Mouse (Mus musculus) G1E-ER4 (cell line): Measurements from ENCODE around the gene Bbs9. TPM values are rescaled to one million over a fixed set of nuclear protein-coding genes. Genes with fewer than 3 reads are reported as not detected.

Experiments used
- GATA1 ChIP-seq: IDR thresholded peaks from one replicate; pipeline ENCODE4 v1.8.0; 2012; ENCODE audit warnings: low read length, inconsistent platforms
- polyA plus RNA-seq: library from polyadenylated mRNA; stranded (reverse); fragments of >175 nt; gene quantifications from 2 replicates; pipeline ENCODE4 v1.2.3, GENCODE M21; 2012

The Bbs9 gene
- polyA plus RNA-seq, 1 experiment = 0.65 TPM

DNA sequence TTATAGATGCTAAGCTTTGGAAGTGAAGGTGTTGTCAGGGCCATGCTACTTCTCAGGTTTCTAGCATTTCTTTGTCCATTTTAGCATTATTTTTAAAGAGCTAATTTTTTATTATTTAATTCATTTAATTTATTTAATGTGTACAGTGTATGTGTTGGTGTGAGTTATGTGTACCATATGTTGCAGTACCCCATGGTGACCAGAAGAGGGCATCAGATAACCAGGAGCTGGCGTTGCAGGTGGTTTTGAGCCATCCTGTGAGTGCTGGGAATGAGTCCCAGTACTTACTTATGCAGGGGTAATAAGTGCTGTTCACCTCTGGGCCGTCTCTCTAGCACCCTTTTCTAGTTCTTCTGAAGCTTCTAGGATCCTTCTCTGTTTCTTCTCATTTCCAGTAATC is 19.6 kb downstream of the Bbs9 start:
- no peak for TF ChIP-seq GATA1

GRCm38 (mm10) chr9:22497021-22497767 is 21.7 kb downstream of the Bbs9 start:
- no peak for TF ChIP-seq GATA1

DNA sequence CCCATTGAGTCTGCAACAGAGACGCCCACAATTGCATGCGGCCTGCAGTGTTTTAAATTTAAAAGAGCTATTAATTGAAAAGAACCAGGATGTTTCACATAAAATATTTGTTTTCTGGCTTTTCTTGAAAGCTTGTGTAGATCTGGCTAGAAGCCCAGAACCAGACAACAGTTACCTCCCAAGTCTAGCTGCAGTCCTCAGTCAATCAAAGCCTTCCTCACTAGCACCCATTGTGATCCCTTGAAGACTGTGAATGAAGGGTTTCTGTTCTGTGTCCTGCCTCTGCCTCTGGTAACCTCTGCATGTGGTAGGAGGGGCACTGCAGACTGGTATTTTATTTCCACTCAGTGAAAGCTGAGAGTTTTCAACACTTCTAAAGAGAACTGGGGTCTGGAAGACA is 27.5 kb downstream of the Bbs9 start:
- no peak for TF ChIP-seq GATA1

- no peak for TF ChIP-seq GATA1
Observed at GRCm38 (mm10) chr9:22503581-22503980, 28.1 kb downstream of the Bbs9 start.

- TF ChIP-seq GATA1 = peak; percentile 2
Observed at GRCm38 (mm10) chr9:22505574-22505973, 30.1 kb downstream of the Bbs9 start.

- TF ChIP-seq GATA1 = no peak
Observed at GRCm38 (mm10) chr9:22515076-22515475, 39.6 kb downstream of the Bbs9 start.

DNA sequence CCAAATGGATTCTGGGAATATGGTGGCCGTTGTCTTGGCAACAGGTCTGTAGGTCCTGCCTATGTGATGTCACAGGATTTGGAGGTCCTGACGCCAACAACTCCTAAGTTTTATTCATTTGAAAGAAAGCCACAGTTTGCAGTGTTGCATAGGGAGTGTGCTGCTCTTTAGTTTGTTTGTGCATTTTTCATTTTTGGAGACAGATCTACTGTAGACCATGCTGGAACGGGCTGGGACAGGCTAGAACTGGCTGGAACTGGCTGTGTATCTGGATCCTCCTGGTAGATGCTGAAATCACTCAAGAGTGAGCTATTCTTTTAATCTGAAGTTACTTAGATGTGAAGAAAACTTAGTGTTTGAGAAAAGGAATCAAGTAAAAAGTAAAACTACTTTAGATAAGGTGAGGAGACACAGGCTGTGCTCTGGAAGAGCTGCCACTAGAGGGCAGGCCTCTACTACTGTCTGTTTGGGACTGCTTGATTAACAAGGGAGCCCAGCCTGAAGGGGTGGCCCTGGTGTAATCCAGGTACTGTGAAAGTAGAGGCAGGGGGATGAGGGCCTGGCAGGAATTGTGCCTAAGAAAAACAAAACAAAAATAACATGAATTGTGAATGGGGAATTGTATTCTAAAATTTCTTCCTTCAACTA is 43.0 kb downstream of the Bbs9 start:
- TF ChIP-seq GATA1 = no peak

DNA sequence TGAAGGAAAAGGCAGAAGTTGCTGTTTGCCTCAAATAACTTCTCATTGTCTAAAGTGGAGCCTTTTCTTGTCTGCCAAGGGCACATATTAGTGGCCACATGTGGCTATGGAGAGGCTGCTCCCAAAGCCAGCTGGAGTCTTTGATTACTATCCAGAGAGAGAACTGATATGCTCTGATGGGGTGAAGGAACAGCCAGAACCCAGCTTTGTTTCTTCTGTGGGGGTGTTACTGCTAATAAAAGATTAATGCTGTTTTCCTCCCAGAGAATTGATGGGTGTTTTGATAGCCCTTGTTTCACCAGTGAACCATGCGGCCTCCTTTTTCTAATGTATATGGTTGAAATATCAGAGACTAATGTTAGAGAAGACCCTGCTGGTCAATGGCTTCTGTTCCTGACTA is 47.9 kb downstream of the Bbs9 start:
- TF ChIP-seq GATA1 = no peak

GRCm38 (mm10) chr9:22530734-22531489 is 55.4 kb downstream of the Bbs9 start:
- no peak for TF ChIP-seq GATA1

GRCm38 (mm10) chr9:22532112-22532511 is 56.6 kb downstream of the Bbs9 start:
- TF ChIP-seq GATA1 = no peak

- no peak for TF ChIP-seq GATA1
Observed at GRCm38 (mm10) chr9:22532810-22533447, 57.4 kb downstream of the Bbs9 start.

DNA sequence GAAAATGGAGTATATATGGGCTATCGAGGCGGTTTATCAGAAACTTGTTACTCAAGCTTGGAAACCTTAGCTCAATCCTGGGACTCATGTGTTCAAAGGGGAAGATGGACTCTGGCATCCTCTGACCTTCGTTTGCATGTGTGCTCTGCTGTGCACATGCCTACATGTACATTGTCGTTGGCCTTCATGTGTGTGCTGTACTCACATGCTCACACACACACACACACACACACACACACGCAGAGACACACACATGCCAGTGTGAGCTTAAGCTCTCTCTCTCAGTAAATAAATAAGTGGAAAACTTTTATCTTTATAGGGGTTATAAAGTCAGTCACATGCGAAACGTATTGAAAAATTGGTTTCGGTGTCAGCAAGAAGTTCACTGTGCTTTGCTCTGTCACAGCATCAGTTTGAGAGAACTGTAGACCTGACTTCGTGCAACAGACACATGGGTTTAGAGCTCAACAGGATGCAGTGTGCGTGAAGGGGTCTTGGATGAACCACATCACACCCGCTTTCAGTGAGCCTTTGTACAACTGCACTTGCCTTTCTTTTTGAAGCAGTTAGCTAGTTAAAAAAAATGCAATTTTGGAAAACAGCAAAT is 62.4 kb downstream of the Bbs9 start:
- no peak for TF ChIP-seq GATA1

- no peak for TF ChIP-seq GATA1
Observed at GRCm38 (mm10) chr9:22539546-22539945, 64.0 kb downstream of the Bbs9 start.

DNA sequence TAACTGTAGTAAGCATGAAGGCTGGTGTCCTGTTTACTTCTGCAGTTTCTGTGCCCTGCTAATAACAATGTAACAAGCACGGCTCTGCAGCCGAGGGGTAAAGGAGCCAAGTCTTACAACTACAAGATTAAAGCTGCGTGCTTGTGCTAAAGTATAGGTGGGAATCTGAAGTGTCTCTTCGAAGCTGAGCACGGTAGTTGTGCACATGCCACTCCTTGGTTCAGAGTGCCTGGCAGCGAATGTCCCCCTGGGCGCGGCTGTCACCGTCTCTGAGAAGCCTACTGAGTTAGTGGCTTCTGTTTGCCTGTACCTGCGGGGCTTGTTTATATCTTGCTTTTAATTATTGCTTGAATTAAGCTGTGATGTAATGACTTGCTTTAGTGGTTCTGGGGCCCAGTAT is 65.6 kb downstream of the Bbs9 start:
- no peak for TF ChIP-seq GATA1

DNA sequence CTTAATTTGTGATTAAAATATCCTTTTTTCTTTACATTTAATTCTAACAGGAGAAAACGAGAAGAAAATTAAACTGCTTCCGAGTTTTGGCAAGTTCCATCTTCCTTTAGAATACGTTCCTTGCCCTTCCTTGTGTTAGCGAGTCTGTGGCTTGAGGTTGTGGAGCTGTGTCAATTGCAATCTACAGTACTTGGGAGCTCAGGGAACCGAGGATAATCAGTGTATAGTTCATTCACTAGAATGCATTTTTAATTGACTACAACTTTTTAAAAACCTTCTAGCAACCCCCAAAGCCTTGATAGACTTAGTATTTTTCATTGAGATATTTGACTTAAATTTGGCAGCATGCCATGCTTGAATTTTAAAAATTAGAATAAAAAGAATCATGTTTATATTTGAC is 68.0 kb downstream of the Bbs9 start:
- TF ChIP-seq GATA1 = no peak
